Comparison of ENCODE assay signal across 8 mouse cellular contexts in the genomic region with DNA sequence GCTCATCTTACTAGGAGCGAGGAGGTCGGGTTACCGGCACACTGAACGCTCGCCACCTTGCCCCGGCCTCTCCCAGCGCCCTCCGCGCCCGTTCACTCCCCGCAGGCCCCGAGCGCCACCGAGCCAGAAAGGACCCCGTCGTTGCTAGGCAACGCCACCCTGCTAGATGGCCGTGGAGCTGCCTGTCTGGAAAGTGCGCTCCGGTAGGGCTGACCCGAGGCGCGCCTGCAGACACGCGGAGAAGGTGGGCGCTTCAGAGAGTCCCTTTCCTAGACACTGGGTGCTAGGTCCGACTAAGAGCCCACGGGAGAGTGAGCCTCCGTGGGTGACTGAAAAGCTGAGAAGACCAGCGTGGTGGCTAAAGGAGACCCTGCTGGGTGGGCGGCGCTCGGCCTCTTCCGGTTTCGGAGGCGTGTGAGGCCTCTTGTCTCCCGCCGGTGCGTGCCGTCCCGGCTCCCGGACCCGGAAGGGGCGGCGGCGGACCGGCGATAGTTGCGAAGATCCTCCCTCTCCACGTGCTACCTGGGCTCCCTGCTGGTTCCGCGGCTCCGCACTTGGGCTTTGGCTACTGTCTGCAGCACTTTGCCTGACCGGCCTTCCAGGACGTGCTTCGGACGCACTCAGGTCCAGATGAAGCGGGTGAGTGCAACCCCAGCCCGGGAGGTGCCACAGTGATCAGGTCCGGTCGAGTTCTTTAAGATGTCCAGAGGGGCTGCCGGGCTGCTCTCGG. TPM values are rescaled to one million over a fixed set of nuclear protein-coding genes. Genes with fewer than 3 reads are reported as not detected.
DNase-seq lines count a peak whose midpoint lies in the region; ATAC-seq lines count a peak whose summit lies in the region.

Gene Gtf3c4, minus strand, starts transcription at position 139 of the 730 bp plus-strand sequence.
Gene Ddx31, plus strand, starts transcription at position 185 of the 730 bp plus-strand sequence.

- peak; percentile 97 for ATAC-seq in megakaryocyte progenitor cell, adult 5-6 weeks (replicated peaks; ENCODE audit: poor library complexity)

- DNase-seq in adipocyte (ENCODE audit: low spot score), result peak; percentile 93
- peak; percentile 98 for DNase-seq in embryo, embryonic 10 days (ENCODE audit: low spot score)
- DNase-seq in gastrocnemius, postnatal 10 days, result peak; percentile 95
- peak; percentile 97 for DNase-seq in induced T-regulatory cell, adult 2 months (ENCODE audit: low read depth)
- peak; percentile 78 to 93 for DNase-seq in left cerebral cortex, adult 9 months (ENCODE audit: low spot score in 2 of 2)
- peak; percentile 96 for DNase-seq in right cerebral cortex, postnatal 14 days
- peak; percentile 93 to 95 for DNase-seq in urinary bladder, postnatal 36 days (ENCODE audit: low spot score in 2 of 2)

RNA-seq across cellular contexts. Expression of gene Gtf3c4, which starts in this region (rescaled TPM):
- 10 to 100 TPM; 17.2 to 19.3 TPM for total RNA-seq in gastrocnemius, postnatal 10 days (2021)
- 13.7 and 14.9 TPM in 2 replicates for total RNA-seq in megakaryocyte progenitor cell, adult 5-6 weeks (2015)
- total RNA-seq in megakaryocyte progenitor cell, adult 5-6 weeks (2017), result 23.2 and 25.4 TPM in 2 replicates

RNA-seq across cellular contexts. Expression of gene Ddx31, which starts in this region (rescaled TPM):
- 1 to 10 TPM; 3.4 to 5.7 TPM for total RNA-seq in gastrocnemius, postnatal 10 days (2021)
- total RNA-seq in megakaryocyte progenitor cell, adult 5-6 weeks (2015), result 9.7 and 10.6 TPM in 2 replicates
- total RNA-seq in megakaryocyte progenitor cell, adult 5-6 weeks (2017), result 15.2 and 17.0 TPM in 2 replicates

Comparison
In these comparisons a context has a peak if more than half of its experiments do, and no peak if none do; other contexts are left out.
1. Peak in every context shown above with its lines: DNase-seq and ATAC-seq.